Mouse (Mus musculus) frontal cortex, adult (tissue): ENCODE results near the gene Slc38a2.

Experiments used
- ATAC-seq: cut with Nextera tagmentation; 2 replicates; pipeline ENCODE4 v1.9.2; 2017; ENCODE audit warnings: mild to moderate bottlenecking, moderate library complexity, mixed read lengths; ENCODE audit not compliant: low TSS enrichment

The Slc38a2 gene

GRCm38 (mm10) chr15:96699521-96700511 lies at the start of gene Slc38a2:
Slc38a2 (minus strand) TSS chr15:96699730.
- peak; percentile 56 for ATAC-seq

- peak; percentile 13; the same call in 1 of the 2 replicates for ATAC-seq
These were observed 49.6 kb upstream of the Slc38a2 start for GRCm38 (mm10) chr15:96749101-96749500.

- ATAC-seq = no peak
These were observed 48.0 kb upstream of the Slc38a2 start for GRCm38 (mm10) chr15:96747551-96747950.

DNA sequence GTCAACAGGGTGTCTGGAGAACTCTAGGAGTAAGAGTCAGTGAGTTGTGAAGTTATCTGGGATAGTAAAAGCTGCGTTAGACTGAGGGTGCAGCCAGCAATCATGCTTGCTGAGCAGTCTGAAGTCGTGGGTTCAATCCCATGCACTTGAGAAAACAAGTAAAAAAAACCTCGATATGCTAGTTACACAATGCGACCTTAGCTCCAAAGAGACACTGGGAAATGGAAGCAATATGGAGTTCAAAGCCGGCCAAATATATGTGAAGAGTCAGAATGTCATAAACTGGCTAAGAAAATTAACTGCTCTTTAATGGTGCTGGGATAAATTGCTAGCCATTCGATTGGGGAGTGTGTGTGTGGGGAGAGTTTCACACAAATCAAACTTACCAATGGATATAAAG lies 47.5 kb upstream of the Slc38a2 start:
- no peak for ATAC-seq

- ATAC-seq = no peak
These were observed 45.8 kb upstream of the Slc38a2 start for GRCm38 (mm10) chr15:96745299-96745698.

DNA sequence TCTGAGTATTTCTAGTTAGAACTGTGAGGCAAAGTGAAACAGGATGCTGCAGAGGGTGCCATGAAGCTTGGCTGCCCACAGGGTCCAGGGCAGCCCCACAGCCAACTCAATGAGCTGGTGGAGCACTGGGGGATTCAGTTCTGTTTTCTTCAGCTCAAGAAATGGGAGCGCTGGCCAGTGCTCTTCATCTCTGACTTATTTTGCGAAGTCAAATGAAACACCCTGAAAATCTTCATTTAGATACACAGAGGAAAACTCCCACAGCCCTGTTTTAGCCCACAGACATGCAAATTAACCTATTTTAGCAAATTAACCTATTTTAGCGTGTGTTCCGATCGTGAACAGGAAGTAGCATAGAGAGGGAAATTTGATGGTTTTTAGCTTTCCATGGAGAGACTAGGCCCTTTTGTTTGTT lies 45.4 kb upstream of the Slc38a2 start:
- no peak for ATAC-seq

DNA sequence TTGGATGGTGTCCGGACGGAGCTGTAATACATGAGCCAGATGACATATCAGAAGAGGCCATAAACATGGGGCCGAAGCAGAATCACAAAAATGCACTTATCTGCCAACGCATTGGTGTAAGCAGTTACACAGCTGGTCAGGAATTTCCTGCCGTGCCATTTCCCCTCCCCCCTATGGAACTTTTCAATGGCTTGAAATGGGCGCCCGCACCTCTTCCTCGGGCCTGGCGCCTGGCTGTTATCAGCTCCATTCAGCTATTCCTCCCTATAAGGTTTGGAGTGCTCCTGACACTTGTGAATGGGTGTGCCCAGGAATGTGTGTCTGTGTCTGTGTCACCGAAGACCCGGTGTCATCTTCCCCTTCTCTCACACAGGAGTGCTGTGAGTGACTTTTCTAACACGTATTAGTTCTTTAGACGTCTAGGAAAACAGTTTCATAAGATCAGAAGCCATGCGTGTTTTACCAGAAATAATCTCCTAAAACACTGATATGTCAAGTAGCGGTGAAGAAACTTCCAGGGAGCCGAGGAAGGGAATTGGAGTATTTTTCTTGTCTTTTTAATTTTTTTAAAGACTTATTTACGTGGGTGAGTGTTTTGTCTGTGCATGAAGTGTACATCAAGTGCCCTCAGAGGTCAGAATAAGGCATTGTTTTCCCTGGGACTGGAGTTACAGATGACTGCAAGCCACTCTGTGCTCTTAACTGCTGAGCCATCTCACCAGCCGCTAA lies 44.8 kb upstream of the Slc38a2 start:
- no peak for ATAC-seq

GRCm38 (mm10) chr15:96743257-96743656 lies 43.7 kb upstream of the Slc38a2 start:
- ATAC-seq = no peak

DNA sequence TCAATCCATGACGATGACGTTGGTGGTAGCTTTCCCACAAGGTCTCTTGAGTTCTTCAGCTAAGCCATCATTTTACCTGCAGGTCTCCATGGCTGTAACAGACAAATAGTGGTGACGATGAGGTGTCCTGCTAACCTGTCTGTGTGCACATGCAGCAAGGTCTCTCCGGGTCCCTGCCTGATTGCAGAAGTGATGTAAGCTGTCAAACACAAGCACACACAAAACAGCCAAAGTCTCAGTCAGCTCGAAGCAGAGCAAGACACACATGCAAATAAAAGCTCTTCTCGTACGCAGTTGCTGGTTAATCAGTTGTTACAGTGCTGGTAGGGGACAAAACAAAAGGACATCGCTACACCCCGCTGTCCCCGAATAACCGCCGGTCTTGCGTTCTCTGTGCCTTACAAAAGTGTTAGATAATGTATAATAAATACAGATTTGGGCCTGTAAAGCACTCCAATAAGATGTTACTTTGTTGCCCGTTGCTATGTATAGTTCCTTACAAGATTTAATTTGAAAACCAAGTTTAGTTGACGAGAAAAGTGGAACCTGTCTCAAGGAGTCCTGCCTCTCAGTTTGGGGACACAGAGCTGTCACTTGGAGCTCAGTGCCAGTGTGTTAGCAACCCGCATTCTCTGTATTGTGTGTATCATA lies 43.2 kb upstream of the Slc38a2 start:
- ATAC-seq = no peak

DNA sequence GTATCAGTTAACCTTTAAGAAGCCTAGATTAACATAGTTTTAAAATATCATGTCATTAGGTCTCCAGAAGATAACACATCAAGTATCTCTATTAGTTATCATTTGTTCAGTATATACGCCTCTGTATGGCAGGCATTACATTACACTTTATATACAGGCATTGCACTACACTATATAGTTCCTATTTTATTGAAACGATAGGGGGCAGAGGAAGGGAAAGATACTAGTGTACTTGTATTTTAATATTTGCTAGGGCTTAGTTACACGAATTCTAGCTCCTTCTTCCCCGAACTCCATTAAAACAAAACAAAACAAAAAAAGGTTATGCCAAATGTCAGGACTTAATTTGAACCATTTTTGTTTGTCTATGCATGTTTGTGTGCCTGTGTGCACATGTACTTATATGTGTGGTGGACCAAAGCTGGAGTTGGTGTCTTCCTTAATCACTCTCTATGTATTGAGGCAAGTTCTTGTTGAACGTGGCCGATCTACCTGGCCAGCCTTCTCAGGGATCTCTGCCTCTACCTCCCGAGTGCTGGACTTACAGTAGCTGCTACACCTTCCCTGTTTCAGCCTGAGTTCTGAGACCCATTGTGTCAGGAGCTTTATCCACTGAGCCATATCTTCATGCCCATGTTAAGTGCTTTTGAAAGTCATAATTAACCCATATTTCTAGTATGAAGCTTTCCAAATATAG lies 41.5 kb upstream of the Slc38a2 start:
- ATAC-seq = no peak

DNA sequence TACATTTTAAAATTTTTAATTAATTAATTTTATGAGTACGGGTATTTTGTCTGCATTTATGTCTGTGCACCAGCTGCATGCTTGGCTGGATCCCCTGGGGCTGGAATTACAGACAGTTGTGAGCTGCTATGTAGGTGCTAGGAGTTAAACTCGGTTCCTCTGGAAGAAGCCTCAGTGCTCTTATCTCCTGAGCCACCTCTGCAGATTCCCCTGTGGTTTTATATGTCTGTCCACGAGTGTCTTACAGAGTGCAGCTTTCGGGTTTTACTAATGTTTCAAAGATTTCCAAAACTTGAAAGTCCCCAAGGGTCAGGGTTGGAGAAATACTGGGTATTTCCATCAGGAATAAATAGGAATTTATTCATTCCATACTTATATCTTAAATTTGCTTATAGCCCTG lies 40.6 kb upstream of the Slc38a2 start:
- ATAC-seq = no peak

DNA sequence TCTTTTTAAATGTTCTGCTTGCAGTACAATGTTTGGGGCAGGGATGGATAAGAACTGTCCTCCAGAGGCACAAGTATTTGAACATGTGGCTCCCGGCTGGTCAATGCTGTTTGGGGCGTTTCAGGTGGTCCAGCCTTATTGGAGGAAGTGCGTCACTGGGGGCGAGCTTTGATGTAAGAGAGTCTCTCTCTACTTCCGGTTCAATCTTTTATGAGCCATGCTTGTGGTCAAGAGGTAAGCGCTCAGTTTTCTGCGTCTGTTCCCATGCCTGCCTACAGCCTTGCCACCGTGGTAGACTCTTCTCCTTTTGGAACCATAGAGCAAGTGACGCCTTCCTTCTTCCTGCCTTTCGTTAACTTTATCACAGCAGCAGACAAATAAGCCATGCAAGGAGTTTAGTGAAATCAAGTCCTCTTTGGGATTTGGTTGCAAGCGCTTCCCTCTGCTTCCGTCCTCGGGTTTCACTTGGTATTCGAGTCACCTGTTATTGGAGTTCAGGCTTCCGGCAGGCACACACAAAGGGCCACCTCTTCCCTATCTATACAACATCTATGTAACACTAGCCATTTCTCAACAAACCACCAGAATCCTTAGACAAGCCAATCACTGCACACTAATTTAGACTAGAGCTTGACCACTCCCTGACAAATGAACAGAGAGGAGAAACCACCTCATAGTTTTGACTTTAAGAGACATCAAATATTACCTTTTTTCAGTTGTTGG lies 37.3 kb upstream of the Slc38a2 start:
- no peak for ATAC-seq

- ATAC-seq = no peak
These were observed 36.1 kb upstream of the Slc38a2 start for GRCm38 (mm10) chr15:96735562-96736160.

DNA sequence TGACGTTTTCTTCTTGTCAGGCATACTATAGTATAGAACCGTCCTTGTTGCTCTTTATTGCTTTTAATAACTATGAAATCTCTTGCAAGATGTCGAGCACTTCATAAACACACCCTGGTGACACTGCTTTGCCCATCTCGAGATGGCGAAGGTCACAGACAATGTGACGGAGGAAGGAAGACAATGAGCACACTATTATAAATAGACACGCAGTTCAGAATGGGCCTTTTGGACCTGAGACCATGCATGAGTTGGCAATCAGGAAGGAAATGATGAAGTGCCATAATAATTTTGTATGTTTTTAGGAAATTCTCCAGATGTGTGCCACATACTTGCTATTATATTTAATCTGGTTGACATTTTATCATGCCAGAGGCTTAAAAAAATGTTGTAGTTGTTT lies 34.9 kb upstream of the Slc38a2 start:
- ATAC-seq = no peak

GRCm38 (mm10) chr15:96730416-96730815 lies 30.9 kb upstream of the Slc38a2 start:
- no peak for ATAC-seq

DNA sequence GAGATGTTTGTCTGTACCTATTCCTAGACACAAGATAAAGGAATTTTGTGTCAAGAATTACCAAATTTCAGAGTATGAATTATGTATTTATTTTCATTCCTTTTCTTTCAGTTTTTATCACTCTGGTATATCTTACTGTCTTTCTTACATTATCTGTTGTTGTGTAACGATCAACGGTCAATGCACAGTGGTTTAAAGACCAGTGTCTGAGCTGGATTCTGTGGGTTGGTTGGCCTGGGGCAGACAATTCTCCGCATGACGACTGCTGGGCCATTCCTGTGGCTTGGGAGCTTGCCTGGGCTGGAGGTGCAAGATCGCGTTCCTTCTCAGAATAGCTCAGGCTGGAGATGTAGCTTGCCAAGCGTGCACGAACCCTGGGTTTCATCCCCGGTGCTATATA lies 30.3 kb upstream of the Slc38a2 start:
- no peak for ATAC-seq

DNA sequence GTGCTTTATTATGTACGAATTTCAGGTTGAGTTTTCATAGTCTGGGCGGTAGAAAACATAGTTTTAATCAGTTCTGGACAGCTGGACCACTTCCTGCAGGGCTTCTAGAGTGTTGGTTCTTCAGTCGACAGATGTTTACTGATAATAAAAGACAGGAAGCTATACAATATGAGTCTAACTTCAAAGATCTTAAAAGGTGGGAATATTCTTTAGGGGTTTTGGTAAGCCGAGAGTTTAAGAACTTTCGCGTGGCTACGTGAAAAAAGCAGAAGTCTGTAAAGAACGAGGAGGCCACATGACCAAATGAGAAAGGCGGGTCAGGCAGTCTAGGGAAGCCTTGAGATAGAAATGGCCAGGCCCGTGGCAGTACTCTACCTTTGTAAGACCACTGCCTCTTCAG lies 29.5 kb upstream of the Slc38a2 start:
- no peak for ATAC-seq

DNA sequence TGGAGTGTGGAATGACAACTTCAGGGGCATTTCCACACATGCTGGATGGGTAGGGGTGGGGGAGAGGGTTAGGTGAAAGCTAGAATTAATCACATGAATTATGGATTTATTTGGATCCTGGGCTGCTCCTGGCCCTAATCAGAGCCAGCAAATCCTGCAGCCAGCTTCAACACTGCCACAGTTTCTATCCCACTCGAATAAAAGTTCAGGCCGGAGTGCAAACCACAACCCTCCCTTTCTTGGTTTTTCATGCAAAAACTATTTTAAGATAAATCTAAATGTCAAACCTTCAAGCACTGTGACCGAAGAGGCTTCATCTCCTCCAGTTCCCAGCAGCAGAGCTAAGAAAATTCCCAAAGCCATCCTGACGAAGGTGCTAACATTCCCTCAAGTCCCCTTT lies 28.8 kb upstream of the Slc38a2 start:
- ATAC-seq = no peak

DNA sequence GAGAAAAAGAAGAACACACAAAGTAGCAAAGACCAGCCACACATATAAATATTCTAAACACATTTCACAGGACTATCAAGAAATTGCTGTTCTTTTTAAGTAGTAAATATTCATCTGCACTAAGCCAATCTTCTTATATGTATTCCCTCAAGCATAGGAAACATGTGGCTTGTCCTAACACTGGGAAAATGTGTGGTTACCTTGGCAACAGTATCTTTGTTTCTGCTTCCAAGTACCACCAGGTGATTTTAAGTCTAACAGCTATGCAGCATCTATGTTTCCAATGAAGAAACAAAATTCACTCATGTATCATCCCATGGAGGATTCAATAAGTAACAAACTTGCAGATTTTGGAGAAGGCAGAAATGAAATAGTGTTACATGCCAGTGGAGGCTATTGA lies 25.0 kb upstream of the Slc38a2 start:
- no peak for ATAC-seq

DNA sequence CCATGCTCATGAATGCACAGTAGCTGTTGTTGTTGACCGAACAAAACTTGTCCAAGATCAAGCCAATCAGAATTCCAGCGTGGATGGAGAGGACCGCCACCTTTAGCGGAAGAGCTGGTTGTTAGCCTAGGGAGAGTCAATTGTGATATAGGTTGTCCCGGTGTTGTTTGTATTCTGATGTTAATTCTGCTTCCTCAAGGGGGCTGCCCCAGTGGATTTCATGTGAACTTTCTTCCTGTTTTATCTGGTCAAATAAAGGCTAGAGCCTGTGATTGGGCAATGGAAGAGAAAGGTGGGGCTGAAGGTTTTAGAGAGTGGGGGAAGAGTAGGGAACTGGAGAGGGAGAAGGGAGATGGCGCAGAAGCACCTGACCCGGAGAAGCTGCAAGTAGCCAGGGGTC lies 22.7 kb upstream of the Slc38a2 start:
- no peak for ATAC-seq

- no peak for ATAC-seq
These were observed 20.6 kb upstream of the Slc38a2 start for GRCm38 (mm10) chr15:96720146-96720545.
